Mouse (Mus musculus) gastrocnemius, postnatal 10 days (tissue): Measurements from ENCODE around the gene Zbtb2. TPM values are rescaled to one million over a fixed set of nuclear protein-coding genes. Genes with fewer than 3 reads are reported as not detected.
"Not testable (repeated sequence)": the region's sequence is repeated elsewhere in the genome, so short reads cannot be mapped to it uniquely, and the experiment has no call there.

Experiments used
- DNase-seq: peaks from one replicate; pipeline ENCODE4 v3.0.0; 2021; ENCODE audit warnings: mixed read lengths
- long read RNA-seq, 2 experiments: library from polyadenylated mRNA; stranded (forward); transcript quantifications; one replicate each; pipeline ENCODE4 v2.0.0; 2021
- total RNA-seq, 2 experiments: library from RNA; stranded (reverse); gene quantifications; 2 replicates each; pipeline ENCODE4 v1.2.3; 2021

The Zbtb2 gene
- 1 to 10 TPM; 6.2 to 7.2 TPM for total RNA-seq
- long read RNA-seq, experiment 1, full-length matches to known transcripts, result 13 of 16 reads
- long read RNA-seq, experiment 1, partial matches to known transcripts, result 1 of 16 reads
- long read RNA-seq, experiment 1, other reads (novel, unspliced or antisense), result 2 of 16 reads
- long read RNA-seq, experiment 2, full-length matches to known transcripts, result 8 of 9 reads
- long read RNA-seq, experiment 2, partial matches to known transcripts, result 0 of 9 reads
- long read RNA-seq, experiment 2, other reads (novel, unspliced or antisense), result 1 of 9 reads

- peak; percentile 69 for DNase-seq
Observed at GRCm38 (mm10) chr10:4387701-4388383, at the start of gene Zbtb2. Gene Zbtb2, minus strand, starts transcription at chr10:4388108.

- DNase-seq, result no peak
Observed at GRCm38 (mm10) chr10:4435416-4435815, 47.5 kb upstream of the Zbtb2 start.

GRCm38 (mm10) chr10:4433871-4434270 lies 46.0 kb upstream of the Zbtb2 start:
- DNase-seq, result not testable (repeated sequence)

GRCm38 (mm10) chr10:4432996-4433755 lies 45.3 kb upstream of the Zbtb2 start:
- no peak for DNase-seq

- peak; percentile 98 for DNase-seq
Observed at GRCm38 (mm10) chr10:4432123-4432931, 44.4 kb upstream of the Zbtb2 start, which contains the start of the genes Rmnd1 and Armt1. Gene Rmnd1, minus strand, starts transcription at chr10:4432388. Gene Armt1, plus strand, starts transcription at chr10:4432467.

- no peak for DNase-seq
Observed at GRCm38 (mm10) chr10:4431746-4432122, 43.8 kb upstream of the Zbtb2 start.

- DNase-seq, result peak; percentile 34
Observed at GRCm38 (mm10) chr10:4430826-4431225, 42.9 kb upstream of the Zbtb2 start.

- DNase-seq, result no peak
Observed at GRCm38 (mm10) chr10:4430399-4430798, 42.5 kb upstream of the Zbtb2 start.

- no peak for DNase-seq
Observed at GRCm38 (mm10) chr10:4425245-4425644, 37.3 kb upstream of the Zbtb2 start.

- DNase-seq, result no peak
Observed at GRCm38 (mm10) chr10:4407191-4407590, 19.3 kb upstream of the Zbtb2 start.

- no peak for DNase-seq
Observed at GRCm38 (mm10) chr10:4405511-4405910, 17.6 kb upstream of the Zbtb2 start.

GRCm38 (mm10) chr10:4404895-4405491 lies 17.1 kb upstream of the Zbtb2 start:
- no peak for DNase-seq

- no peak for DNase-seq
Observed at GRCm38 (mm10) chr10:4398058-4398457, 10.2 kb upstream of the Zbtb2 start.

GRCm38 (mm10) chr10:4395321-4395720 lies 7.4 kb upstream of the Zbtb2 start:
- no peak for DNase-seq

- DNase-seq, result no peak
Observed at GRCm38 (mm10) chr10:4391851-4392250, 3.9 kb upstream of the Zbtb2 start.

- DNase-seq, result no peak
Observed at GRCm38 (mm10) chr10:4391076-4391475, 3.2 kb upstream of the Zbtb2 start.

- no peak for DNase-seq
Observed at GRCm38 (mm10) chr10:4390550-4390949, 2.6 kb upstream of the Zbtb2 start.

GRCm38 (mm10) chr10:4389461-4390112 lies 1.7 kb upstream of the Zbtb2 start:
- DNase-seq, result no peak

- DNase-seq, result no peak
Observed at GRCm38 (mm10) chr10:4389036-4389435, 1.1 kb upstream of the Zbtb2 start.

- no peak for DNase-seq
Observed at GRCm38 (mm10) chr10:4388384-4388745, 457 bp upstream of the Zbtb2 start.
